Mouse (Mus musculus) megakaryocyte, embryonic 14.5 days (primary cell): ENCODE data around the gene Hpcal1.

Experiments used
- FLI1 ChIP-seq: IDR thresholded peaks from 2 replicates; pipeline ENCODE4 v1.6.1; 2012; ENCODE audit warnings: low read length, inconsistent platforms, mixed read lengths
- GATA1 ChIP-seq: IDR thresholded peaks from 3 replicates; pipeline ENCODE4 v1.6.1; 2012; ENCODE audit warnings: mixed read lengths, low read length, inconsistent platforms, borderline replicate concordance

GRCm38 (mm10) chr12:17709926-17710746, 19.5 kb downstream of the Hpcal1 start:
- TF ChIP-seq GATA1 = no peak
- no peak for TF ChIP-seq FLI1
